Mouse (Mus musculus) right cerebral cortex, adult 2 months (tissue): Measurements from ENCODE around the gene Frmd4a.
"Not testable (repeated sequence)": the region's sequence is repeated elsewhere in the genome, so short reads cannot be mapped to it uniquely, and the experiment has no call there.

Experiments used
- DNase-seq, 2 experiments: peaks; one replicate each; pipeline ENCODE4 v3.0.0; 2021 to 2022; ENCODE audit warnings: low spot score in 2 of 2

The Frmd4a gene

GRCm38 (mm10) chr2:4619126-4619525 is 601.6 kb downstream of the Frmd4a start:
- not testable (repeated sequence) for DNase-seq

- no peak for DNase-seq
Observed at GRCm38 (mm10) chr2:4619893-4620593, 602.5 kb downstream of the Frmd4a start.

GRCm38 (mm10) chr2:4620640-4621401 is 603.3 kb downstream of the Frmd4a start:
- no peak for DNase-seq

DNA sequence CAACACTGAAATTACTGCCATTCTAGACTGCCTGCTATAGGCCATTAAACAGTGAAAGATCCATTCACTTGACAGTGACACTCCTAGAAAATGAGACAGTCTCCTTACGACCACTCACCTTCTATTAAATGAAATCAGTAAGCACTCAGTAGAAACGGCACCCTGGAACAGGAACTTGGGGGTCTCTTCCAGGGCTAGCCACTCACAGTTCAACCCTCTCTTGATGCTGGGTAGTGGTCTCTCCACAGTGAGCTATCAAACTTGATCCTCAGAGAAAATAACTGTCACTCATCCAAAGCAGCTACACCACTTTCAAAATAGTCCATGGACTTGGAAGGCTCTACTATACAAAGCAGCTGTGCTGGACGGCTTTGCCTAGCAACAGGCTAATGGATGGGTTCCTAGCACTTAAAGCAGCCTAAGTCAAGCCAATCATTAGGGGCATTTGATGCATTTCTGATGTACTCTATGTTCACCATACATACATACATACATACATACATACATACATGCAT is 604.0 kb downstream of the Frmd4a start:
- DNase-seq = no peak

DNA sequence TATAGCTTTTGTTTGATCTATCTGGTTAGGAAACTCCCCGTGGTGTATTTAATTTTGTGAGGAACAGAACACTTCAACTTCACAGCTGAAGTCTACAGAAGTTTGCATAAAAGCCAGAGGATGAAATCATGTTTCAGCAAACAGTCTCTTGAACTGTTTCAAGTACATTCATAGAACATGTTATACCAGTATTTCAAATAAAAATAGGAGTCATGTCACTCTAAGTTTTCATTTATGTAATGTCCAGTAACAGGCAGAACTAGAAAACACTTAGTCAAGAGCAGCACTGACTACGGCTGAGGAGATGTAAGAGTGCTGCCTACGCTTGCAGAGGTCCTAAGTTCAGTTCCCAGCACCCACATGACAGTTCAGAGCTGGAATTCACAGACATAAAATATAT is 609.4 kb downstream of the Frmd4a start:
- DNase-seq = no peak

- DNase-seq = no peak
Observed at GRCm38 (mm10) chr2:4628920-4629319, 611.4 kb downstream of the Frmd4a start.

- no peak for DNase-seq
Observed at GRCm38 (mm10) chr2:4629470-4629869, 612.0 kb downstream of the Frmd4a start.

GRCm38 (mm10) chr2:4630197-4630835 is 612.8 kb downstream of the Frmd4a start:
- DNase-seq = no peak

DNA sequence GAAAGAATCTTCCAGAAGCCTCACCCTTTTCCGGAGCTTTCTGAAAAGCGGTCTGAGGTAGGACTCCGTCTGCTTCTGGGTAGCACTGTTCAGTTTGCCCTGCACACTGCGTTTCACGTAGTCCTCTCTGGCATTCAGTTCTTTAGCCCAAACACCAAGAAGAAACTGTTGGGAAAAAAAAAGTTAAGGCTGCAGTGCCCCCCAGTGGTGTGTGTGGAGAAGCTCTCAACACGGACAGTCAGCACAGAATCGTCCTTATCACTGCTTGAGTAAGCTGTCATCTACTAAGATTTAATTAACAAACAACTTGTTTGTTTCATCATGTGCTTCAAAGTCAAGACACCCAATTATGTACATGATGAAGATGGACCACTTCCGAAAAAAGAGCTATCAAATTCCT is 618.3 kb downstream of the Frmd4a start:
- DNase-seq = no peak

GRCm38 (mm10) chr2:4636656-4637055 is 619.1 kb downstream of the Frmd4a start:
- no peak for DNase-seq

- no peak for DNase-seq
Observed at GRCm38 (mm10) chr2:4638189-4638588, 620.7 kb downstream of the Frmd4a start.

GRCm38 (mm10) chr2:4645066-4645465 is 627.5 kb downstream of the Frmd4a start:
- DNase-seq = no peak

GRCm38 (mm10) chr2:4648094-4648493 is 630.6 kb downstream of the Frmd4a start:
- DNase-seq = no peak

GRCm38 (mm10) chr2:4649646-4650045 is 632.1 kb downstream of the Frmd4a start:
- DNase-seq = no peak

GRCm38 (mm10) chr2:4651500-4652285 is 634.2 kb downstream of the Frmd4a start, which contains the start of gene Prpf18:
TSS of gene Prpf18 (minus strand) at chr2:4652113.
- peak; percentile 91 to 92 for DNase-seq

DNA sequence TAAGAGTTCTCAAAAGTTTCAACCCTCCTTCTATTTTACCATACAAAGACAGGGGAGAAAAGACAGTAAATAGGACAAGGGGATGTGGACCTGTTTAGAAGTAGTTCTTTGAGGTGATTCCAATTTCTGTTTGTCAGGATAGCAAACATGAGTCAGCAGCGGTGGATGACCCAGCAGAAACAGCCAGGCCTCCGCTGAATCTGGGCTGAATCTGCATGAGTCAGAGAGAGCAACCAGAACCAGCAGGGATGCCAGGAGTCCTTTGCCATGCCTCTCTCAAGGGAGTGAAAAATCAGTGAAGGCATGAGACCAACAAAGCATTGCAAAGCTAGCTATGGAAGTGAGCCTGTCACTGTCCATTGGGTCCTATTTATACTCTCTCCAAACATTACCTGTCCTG is 643.2 kb downstream of the Frmd4a start:
- DNase-seq = no peak
